Mouse (Mus musculus) hematopoietic stem cell, adult 5-6 weeks (primary cell): ENCODE data around the gene Spata5. TPM values are rescaled to one million over a fixed set of nuclear protein-coding genes. Genes with fewer than 3 reads are reported as not detected.

Experiments
- ATAC-seq, 2 experiments: fragments of 125-278 bp in 1 of 2; replicated peaks in 1 of 2; 2 replicates each; pipeline ENCODE4 v1.8.0; 2016 to 2017; ENCODE audit warnings: inconsistent platforms in 2 of 2, mild to moderate bottlenecking in 2 of 2, moderate number of reproducible peaks in 2 of 2, low read depth in 1 of 2, moderate TSS enrichment in 1 of 2; ENCODE audit not compliant: low FRiP score in 2 of 2, poor library complexity in 2 of 2, severe bottlenecking in 2 of 2, insufficient read depth in 1 of 2, low TSS enrichment in 1 of 2
- total RNA-seq: library from RNA; stranded (forward); fragments of 172-1452, 232-1000 nt; gene quantifications from 2 replicates; pipeline ENCODE4 v1.2.3, GENCODE M21; 2017

Spata5 gene
- total RNA-seq, 1 experiment from 2014 or later, result 219 TPM

- no peak for ATAC-seq
Observed at GRCm38 (mm10) chr3:37551486-37551885, 131.8 kb downstream of the Spata5 start.

- no peak for ATAC-seq
Observed at GRCm38 (mm10) chr3:37552244-37552643, 132.5 kb downstream of the Spata5 start.

DNA sequence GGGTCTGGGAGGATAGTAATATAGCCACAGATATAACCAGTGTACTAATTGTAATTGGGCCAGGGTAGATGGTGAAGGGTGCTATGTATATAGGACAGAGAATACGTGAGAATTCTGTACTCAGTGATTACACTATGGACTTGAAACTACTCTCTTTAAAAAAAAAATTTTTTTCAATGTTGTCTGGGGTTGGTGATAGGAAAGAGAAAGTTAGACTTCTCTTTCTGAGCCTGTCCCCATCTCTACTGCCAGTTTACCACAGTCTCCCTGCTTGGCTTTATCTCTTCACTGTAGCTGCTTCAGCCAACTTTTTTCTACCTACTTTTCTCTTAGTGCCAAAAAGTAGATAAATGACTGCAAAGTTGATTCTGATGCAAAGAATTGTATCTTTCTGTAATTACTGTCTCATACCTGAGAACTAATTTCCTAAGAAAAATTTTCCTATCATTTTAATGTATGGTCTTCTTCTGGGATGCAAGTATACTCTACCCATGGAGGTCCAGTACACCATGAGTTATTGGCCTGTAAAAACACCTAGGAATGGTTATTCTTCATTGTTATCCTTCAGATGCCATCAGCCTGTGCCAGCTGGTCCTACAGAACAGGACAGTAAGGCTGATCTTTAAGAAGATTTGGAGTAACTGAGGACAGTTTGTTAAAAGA lies 133.8 kb downstream of the Spata5 start:
- peak; percentile 20 to 48; a peak in 1 of 4 replicates for ATAC-seq

DNA sequence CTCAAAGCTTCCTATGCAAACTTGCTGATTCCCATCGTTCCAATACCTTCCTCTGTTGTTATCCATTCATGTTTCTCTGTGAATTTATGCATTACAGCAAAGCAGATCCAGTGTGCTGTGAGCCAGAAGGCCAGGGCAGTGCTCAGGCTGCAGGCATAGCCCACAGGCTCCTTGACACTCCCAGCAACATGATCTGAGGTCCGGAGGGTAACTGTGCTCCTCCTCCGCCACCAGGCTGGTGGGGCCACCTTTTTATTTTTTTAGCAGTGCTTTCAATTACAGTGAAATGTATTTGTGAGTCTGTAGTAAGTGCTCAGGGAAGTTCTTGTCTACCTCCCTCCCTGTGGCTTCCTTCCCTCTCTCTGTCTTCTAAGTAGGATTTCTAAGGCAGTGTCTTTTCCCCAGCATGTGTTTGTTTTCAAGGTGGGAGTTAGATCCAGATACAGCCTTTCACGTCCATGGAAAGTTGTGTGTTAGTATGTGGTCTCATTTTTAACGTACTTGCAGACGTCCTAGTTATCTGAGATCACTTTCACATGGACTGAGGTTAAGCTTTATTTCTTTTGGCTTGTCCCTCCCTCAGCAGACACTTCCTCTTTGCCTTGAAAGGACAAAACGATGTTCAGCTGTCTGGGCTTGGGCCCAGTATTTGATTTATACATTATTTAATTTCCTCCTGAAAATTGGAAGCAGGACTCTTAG lies 136.9 kb downstream of the Spata5 start:
- ATAC-seq, result peak; percentile 55 to 58

- ATAC-seq, result no peak
Observed at GRCm38 (mm10) chr3:37557741-37558479, 138.2 kb downstream of the Spata5 start.

DNA sequence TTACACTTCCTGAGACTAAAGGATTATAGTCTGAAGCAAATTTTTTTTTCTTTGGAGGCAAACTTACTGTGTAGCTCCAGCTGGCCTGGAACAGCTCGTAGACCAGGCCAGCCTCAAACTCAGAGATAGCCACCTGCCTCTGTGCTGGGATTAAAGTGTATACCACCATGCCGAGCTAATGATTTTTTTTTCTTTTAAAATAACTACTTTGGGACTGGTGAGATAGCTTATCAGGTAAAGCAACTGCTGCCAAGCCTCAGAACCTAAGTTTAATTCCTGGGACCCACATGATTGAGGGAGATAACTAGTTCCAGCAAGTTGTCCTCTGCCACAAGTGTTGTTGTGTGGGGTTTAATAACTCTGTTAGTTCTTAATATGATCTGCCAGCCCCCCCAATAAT lies 139.6 kb downstream of the Spata5 start:
- peak in 1 of 2 experiments; percentile 20; a peak in 1 of 4 replicates for ATAC-seq

DNA sequence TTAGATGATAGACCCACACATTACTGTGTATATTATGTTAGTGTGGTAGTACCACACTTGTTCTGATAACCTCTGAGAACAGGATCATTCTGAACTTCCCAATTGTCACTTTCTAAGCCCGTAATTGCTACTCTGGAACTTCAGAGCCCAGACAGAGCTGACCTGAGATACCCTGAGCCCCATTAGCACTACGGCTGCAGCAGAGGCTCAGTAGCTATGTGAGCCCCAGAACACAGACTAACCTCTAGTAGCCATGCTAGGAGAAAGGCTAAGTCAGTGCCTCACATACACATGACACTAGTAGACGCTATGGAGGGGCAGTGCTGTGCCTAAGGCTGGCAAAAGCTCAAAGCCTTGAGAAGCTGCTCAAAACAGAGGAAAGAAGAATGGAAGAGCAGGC lies 141.8 kb downstream of the Spata5 start:
- ATAC-seq, result no peak

DNA sequence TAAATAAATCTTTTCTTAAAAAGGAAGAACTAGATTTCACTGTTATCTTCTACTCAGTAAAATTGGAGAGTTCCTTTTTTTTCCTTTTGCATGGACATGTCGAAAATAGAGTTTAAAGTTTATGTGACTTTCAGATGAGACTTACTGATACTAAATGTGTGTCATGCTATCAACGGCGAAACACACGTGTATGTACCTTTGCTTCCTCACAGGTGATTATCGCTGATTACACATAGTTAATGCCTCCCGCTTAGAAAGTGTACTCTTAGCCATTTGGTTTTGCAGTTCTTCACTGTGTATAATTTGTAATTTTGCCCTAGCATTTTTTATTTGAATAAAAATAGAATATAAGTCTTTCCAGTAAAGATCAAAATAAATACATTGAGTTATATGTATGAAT lies 146.4 kb downstream of the Spata5 start:
- ATAC-seq, result no peak

DNA sequence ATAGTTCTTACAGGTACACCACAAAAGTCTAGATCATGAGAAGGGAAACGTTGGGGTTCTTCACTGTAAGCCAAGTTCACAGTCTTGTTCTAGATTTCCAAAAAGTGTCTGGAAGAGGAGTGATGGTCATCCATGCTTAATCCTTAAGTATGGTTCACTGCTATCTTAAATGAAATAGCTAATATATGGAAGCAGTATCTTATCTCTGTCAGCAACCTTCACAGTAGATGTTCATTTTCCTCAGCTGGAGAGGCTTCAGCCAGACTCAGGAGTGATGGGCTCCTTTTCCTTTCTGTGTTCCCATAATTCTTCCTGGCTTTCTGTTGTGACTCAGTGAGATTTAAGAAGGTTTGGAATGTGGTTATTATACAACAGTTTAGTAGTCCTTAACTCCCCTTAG lies 147.8 kb downstream of the Spata5 start:
- no peak for ATAC-seq

- no peak for ATAC-seq
Observed at GRCm38 (mm10) chr3:37568780-37569179, 149.1 kb downstream of the Spata5 start.

DNA sequence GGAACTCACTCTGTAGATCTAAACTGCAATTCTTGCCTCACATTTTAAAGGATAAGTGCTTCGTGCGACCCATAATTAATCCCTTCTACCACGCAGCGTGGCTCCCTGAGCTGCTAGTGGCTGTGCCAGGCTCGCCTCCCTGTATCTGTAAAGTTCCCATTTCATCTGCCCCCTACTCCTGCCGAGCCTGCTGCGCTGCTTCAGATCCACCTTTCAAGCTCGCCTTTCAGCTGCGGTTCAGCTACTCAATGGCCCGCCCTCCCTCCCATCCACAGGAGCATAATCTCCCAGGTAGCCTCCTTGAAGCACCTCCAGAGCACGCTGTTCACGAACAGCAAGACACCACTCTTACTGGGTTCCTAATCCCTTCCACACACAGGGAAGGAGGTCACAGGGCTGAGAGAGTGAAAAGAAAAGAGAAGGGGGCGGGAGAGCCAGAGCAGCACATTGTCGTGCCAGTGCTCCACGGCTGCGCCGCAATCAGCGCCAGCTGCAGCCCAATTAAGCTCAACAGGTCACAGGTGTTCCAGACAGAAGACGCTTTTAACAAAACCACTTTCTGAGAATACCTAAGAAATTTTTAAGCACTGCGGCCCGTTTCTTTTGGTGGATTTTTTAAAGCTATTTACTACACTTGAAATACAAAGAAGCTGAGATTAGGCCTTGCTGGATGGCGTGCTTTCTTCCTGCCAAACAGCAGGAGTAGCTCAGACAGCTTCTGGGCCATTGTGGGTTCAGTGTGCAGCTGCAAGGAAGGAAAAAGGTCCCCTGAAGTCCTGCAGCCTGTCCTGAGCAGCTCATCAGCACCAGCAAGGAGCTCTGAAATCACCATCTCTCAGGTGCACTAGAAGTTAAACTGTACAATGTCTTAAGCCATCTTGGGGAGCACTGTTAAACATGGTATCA lies 150.2 kb downstream of the Spata5 start:
- no peak for ATAC-seq

DNA sequence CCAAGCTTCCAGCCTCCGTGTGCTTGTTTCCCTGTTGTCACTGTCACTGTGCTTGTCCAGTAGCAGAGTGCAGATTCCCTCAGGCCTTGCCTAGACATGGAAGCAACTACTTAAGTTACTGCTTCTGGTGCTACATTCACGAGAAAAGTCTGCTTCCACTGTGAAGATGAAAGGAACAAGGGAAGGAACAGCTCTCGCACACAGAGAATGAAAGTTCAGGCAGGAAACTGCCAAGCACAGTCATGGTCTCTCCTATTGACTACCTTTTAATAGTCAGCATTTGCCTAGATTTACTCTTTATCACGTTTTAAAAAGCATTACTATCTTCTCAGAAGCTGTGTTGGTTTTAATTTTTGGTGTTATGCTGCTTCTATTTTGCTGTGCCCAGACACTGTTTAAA lies 151.9 kb downstream of the Spata5 start:
- no peak for ATAC-seq

GRCm38 (mm10) chr3:37572066-37572465 lies 152.4 kb downstream of the Spata5 start:
- no peak for ATAC-seq

- ATAC-seq, result no peak
Observed at GRCm38 (mm10) chr3:37576840-37577239, 157.1 kb downstream of the Spata5 start.

DNA sequence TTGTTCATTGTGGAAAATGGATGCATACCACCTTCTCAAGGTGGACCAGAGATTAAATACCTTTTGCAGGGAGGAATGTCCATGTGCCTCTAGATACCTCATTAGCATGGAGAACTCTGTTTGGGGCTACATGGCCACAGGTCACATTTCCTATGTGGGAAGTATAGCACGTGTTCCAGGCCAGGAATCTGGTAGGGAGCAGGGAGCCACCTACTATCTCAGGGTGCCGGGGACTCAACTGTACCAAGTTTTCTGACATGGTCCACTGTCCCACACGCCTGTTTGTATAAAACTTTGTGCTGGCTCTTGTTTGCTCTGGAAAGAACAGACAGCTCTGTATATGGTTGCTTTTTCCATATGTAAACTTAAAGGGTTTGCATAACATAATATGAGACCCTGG lies 158.0 kb downstream of the Spata5 start:
- ATAC-seq, result no peak

- ATAC-seq, result 0 out of 4 replicates have a peak, but pooled peaks of 1 of the 2 experiments have one; percentile 7
Observed at GRCm38 (mm10) chr3:37584576-37584975, 164.9 kb downstream of the Spata5 start.

DNA sequence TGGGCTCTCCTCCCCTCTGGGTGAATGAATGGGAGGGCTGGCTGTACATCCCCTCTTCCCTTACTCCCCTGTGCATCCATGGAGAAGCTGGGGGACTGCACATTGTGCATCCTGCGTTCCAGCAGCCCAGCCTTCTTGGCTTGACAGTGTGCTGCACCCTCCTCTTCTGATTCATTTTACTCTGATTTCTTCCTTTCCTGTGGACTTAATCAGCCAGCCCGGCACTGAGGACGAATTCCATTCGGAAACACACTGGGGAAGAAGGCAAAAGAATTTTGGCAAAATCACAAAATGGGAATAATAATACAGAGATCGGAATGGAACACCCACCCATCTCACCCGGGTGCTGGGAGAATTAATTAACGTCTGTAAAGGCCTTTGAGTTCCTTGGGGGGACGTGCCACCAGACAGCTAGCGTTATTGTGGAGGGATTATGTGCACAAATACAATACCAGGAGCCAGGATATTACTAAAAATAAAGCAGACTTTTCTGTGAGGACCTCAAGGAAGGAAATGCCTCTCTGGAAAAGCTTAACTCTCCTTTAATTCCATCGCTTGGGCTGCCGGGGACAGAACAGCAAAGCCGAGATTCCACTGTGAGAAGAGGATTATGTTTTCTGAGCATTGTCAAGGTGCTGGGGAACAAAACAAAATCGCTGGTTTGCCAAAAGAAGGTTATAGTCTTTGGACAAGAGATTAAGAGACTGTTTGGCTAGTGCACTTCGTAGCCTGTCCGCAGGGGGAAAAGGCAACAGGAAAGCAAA lies 166.5 kb downstream of the Spata5 start:
- ATAC-seq, result no peak
